Mouse (Mus musculus): ENCODE measurements around the gene Mier1. TPM values are rescaled to one million over a fixed set of nuclear protein-coding genes. Genes with fewer than 3 reads are reported as not detected.

Mier1 gene
- polyA plus RNA-seq, 1 experiment from 2014 or later, result 48.6 TPM

GRCm38 (mm10) chr4:103203646-103204045 is 89.5 kb downstream of the Mier1 start:
- no peak overlapping the region for H3K9ac ChIP-seq
- no peak overlapping the region for H3K27ac ChIP-seq
- WGBS, result 87% methylated on average over 2 of the region's 2 CpGs
- H3K9me3 ChIP-seq, result no peaks in the 10 kb centered on the region
- peaks cover 62% of the 10 kb centered on the region for H3K36me3 ChIP-seq
- H3K4me2 ChIP-seq, result no peak overlapping the region
- ATAC-seq (ENCODE audit: insufficient number of reproducible peaks, low FRiP score, low TSS enrichment, low read depth), result no peak
- no peaks in the 10 kb centered on the region for H3K4me1 ChIP-seq
- no peak overlapping the region for H3K4me3 ChIP-seq
- no peaks in the 10 kb centered on the region for H3K27me3 ChIP-seq

- Histone ChIP-seq H3K27ac (no peak overlapping the region), H3K4me3 (no peak overlapping the region), H3K9me3 (no peaks in the 10 kb centered on the region), H3K4me1 (peaks cover 2% of the 10 kb centered on the region; the same call in 1 of the 2 replicates), H3K4me2 (no peak overlapping the region), H3K27me3 (no peaks in the 10 kb centered on the region), H3K9ac (0 out of 2 replicates have a peak overlapping the region, but pooled peaks have one; percentile 4), H3K36me3 (peaks cover 57% of the 10 kb centered on the region)
- ATAC-seq (ENCODE audit: insufficient number of reproducible peaks, low FRiP score, low TSS enrichment, low read depth), result no peak
- WGBS, result 83% methylated on average over 1 of the region's 1 CpGs
Measured at GRCm38 (mm10) chr4:103208553-103208952, 94.4 kb downstream of the Mier1 start.

GRCm38 (mm10) chr4:103213859-103214497 is 99.8 kb downstream of the Mier1 start:
- no peaks in the 10 kb centered on the region for H3K27me3 ChIP-seq
- peak overlapping the region; percentile 61 for H3K4me2 ChIP-seq
- H3K27ac ChIP-seq, result peak overlapping the region; percentile 99
- H3K9me3 ChIP-seq, result no peaks in the 10 kb centered on the region
- peak overlapping the region; percentile 90 for H3K4me3 ChIP-seq
- H3K9ac ChIP-seq, result peak overlapping the region; percentile 99
- peaks cover 5% of the 10 kb centered on the region; the same call in 1 of the 2 replicates for H3K4me1 ChIP-seq
- 0 out of 2 replicates have a peak, but pooled peaks have one; percentile 30 for ATAC-seq (ENCODE audit: insufficient number of reproducible peaks, low FRiP score, low TSS enrichment, low read depth)
- peaks cover 21% of the 10 kb centered on the region for H3K36me3 ChIP-seq
- 2% methylated on average over 30 of the region's 30 CpGs for WGBS

GRCm38 (mm10) chr4:103214498-103214924 is 100.3 kb downstream of the Mier1 start:
- H3K36me3 ChIP-seq, result peaks cover 15% of the 10 kb centered on the region
- H3K9ac ChIP-seq, result peak overlapping the region; percentile 99
- no peaks in the 10 kb centered on the region for H3K9me3 ChIP-seq
- H3K27ac ChIP-seq, result peak overlapping the region; percentile 99
- peak; percentile 57 for ATAC-seq (ENCODE audit: insufficient number of reproducible peaks, low FRiP score, low TSS enrichment, low read depth)
- WGBS, result under 1% methylated on average over 48 of the region's 48 CpGs
- H3K4me2 ChIP-seq, result peak overlapping the region; percentile 61
- H3K27me3 ChIP-seq, result no peaks in the 10 kb centered on the region
- peaks cover 5% of the 10 kb centered on the region; the same call in 1 of the 2 replicates for H3K4me1 ChIP-seq
- H3K4me3 ChIP-seq, result peak overlapping the region; percentile 90

Other genes with a start within 250 kb of the Mier1 start
- 0.41 TPM in 1 of 2 replicates, not detected in the other for gene Tctex1d1, start 135.8 kb upstream of the Mier1 start, polyA plus RNA-seq (2015; fragmentation: Nextera tagmentation; extraction: Ambion mirVana)
- gene Insl5, start 87.5 kb upstream of the Mier1 start, polyA plus RNA-seq (2015; fragmentation: Nextera tagmentation; extraction: Ambion mirVana), result not detected in 2 replicates
- 3.5 and 4.2 TPM in 2 replicates for gene Wdr78, start 165 bp downstream of the Mier1 start, polyA plus RNA-seq (2015; fragmentation: Nextera tagmentation; extraction: Ambion mirVana)
- gene Slc35d1, start 100.8 kb downstream of the Mier1 start, polyA plus RNA-seq (2015; fragmentation: Nextera tagmentation; extraction: Ambion mirVana), result 9.9 and 11.4 TPM in 2 replicates
- not detected in 2 replicates for gene 4921539E11Rik, start 176.5 kb downstream of the Mier1 start, polyA plus RNA-seq (2015; fragmentation: Nextera tagmentation; extraction: Ambion mirVana)
- gene Oma1, start 199.4 kb downstream of the Mier1 start, polyA plus RNA-seq (2015; fragmentation: Nextera tagmentation; extraction: Ambion mirVana), result 14.1 and 18.6 TPM in 2 replicates